Mouse (Mus musculus) CD4-positive naive resting alpha-beta T cell, adult 57 days (primary cell): ENCODE results near the gene Rgmb. TPM values are rescaled to one million over a fixed set of nuclear protein-coding genes. Genes with fewer than 3 reads are reported as not detected.

Experiments used
- total RNA-seq: library from RNA; stranded (reverse); gene quantifications from one replicate; pipeline ENCODE4 v1.2.4, GENCODE M21; 2023

The Rgmb gene
- total RNA-seq = 10.9 TPM

DNA sequence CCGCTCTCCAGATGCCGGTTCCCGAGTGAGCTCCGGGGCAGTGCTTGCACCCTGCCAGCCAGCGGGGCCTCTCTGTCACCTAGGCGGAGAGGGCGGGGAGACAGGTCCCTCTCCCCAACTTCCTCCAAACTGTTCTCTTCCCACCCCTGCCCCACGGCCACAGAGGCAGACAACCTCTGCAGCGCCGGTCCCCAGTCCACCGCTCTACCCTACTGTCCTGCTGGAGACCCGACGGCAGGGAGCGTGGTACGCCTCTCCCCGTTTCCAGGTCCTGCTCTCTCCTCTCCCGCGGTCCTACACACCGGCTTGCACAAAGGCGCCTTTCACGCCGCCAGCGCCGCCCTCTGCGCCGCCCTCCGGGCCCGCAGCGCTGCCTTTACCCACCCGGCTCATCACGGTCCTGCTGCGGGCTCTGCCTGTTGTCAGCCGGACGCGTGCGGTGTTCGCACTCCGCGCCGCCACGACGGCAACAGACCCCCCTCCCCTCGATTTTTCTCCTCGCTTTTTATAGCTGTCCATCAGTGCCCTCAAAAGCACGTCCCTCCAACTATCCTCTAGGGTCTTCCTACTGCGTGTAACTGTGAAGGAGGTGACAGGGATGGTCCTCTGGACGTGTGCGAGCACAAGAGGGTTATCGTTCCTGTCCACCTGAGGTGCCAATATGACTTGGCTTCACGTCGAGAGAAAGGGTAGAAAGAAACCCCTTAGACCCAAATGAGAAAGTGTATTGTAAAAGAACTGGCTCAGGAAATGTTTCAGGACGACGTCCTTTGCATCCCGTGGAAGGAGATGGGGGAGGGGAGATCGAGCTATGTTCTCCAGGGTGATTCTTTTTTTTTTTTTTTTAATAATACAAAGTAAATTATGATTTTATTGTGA is at the start of gene Rgmb:
Rgmb (minus strand) TSS at position 274 of the 879 bp plus-strand sequence.

Other genes starting within 250 kb of the Rgmb start
- gene Chd1, start 126.1 kb downstream of the Rgmb start, total RNA-seq = 135 TPM